ENCODE assay signal across 8 mouse cellular contexts in genomic region chr9:95749461-95749928, GRCm38 (mm10). TPM values are rescaled to one million over a fixed set of nuclear protein-coding genes. Genes with fewer than 3 reads are reported as not detected.
DNase-seq lines count a peak whose midpoint lies in the region; ATAC-seq and TF ChIP-seq lines count a peak whose summit lies in the region.

No protein-coding gene starts in this region.

- H3K4me3 ChIP-seq in forebrain, embryonic 13.5 days = peak overlapping the region; percentile 92
- peak overlapping the region; percentile 88 for H3K4me3 ChIP-seq in hindbrain, embryonic 14.5 days (replicated peaks; ENCODE audit: low read length)
- peak overlapping the region; percentile 99 for H3K4me3 ChIP-seq in midbrain, postnatal 0 days (ENCODE audit: low read depth, low read length)

- H3K9ac ChIP-seq in forebrain, embryonic 13.5 days = peak overlapping the region; percentile 86
- peak overlapping the region; percentile 91 for H3K9ac ChIP-seq in hindbrain, embryonic 14.5 days
- H3K9ac ChIP-seq in midbrain, postnatal 0 days (replicated peaks; ENCODE audit: low read length, poor library complexity, severe bottlenecking) = peak overlapping the region; percentile 97

- peaks cover 9% of the 10 kb centered on the region for H3K4me1 ChIP-seq in forebrain, embryonic 13.5 days
- peaks cover 20% of the 10 kb centered on the region for H3K4me1 ChIP-seq in hindbrain, embryonic 14.5 days (replicated peaks; ENCODE audit: control insufficient read depth, insufficient read depth, low read length)
- H3K4me1 ChIP-seq in midbrain, postnatal 0 days (ENCODE audit: insufficient read depth, low read length) = no peaks in the 10 kb centered on the region

- H3K36me3 ChIP-seq in forebrain, embryonic 13.5 days (ENCODE audit: poor library complexity, severe bottlenecking) = no peaks in the 10 kb centered on the region
- no peaks in the 10 kb centered on the region for H3K36me3 ChIP-seq in hindbrain, embryonic 14.5 days (replicated peaks; ENCODE audit: control insufficient read depth, insufficient read depth)
- H3K36me3 ChIP-seq in midbrain, postnatal 0 days (ENCODE audit: insufficient read depth, low read length) = no peaks in the 10 kb centered on the region

- H3K27me3 ChIP-seq in forebrain, embryonic 13.5 days = peaks cover 8% of the 10 kb centered on the region
- no peaks in the 10 kb centered on the region for H3K27me3 ChIP-seq in hindbrain, embryonic 14.5 days (ENCODE audit: control insufficient read depth, insufficient read depth, low read length)
- H3K27me3 ChIP-seq in midbrain, postnatal 0 days (ENCODE audit: insufficient read depth, low read length) = no peaks in the 10 kb centered on the region

- H3K27ac ChIP-seq in forebrain, embryonic 13.5 days = no peak overlapping the region; the same call in 1 of the 2 replicates
- H3K27ac ChIP-seq in hindbrain, embryonic 14.5 days = peak overlapping the region; percentile 62; the same call in 1 of the 2 replicates
- peak overlapping the region; percentile 55; the same call in 1 of the 2 replicates for H3K27ac ChIP-seq in midbrain, postnatal 0 days (ENCODE audit: low read depth, low read length)

- H3K9me3 ChIP-seq in forebrain, embryonic 13.5 days (replicated peaks) = no peaks in the 10 kb centered on the region
- no peaks in the 10 kb centered on the region for H3K9me3 ChIP-seq in hindbrain, embryonic 14.5 days (ENCODE audit: control insufficient read depth, low read length)
- H3K9me3 ChIP-seq in midbrain, postnatal 0 days (ENCODE audit: low read length) = no peaks in the 10 kb centered on the region

- DNase-seq in layer of hippocampus, adult 11-12 months (ENCODE audit: low spot score) = peak; percentile 13
- no peak for DNase-seq in layer of hippocampus, adult 9-10 months (ENCODE audit: low spot score)
- DNase-seq in adrenal gland, postnatal 36 days = peak; percentile 0 to 9
- peak; percentile 32 for DNase-seq in hindbrain, embryonic 14.5 days (ENCODE audit: low spot score)
- peak; percentile 12 to 26 for DNase-seq in left cerebral cortex, postnatal 25 days (ENCODE audit: low spot score in 2 of 2)
- no peak for DNase-seq in midbrain, postnatal 0 days (ENCODE audit: low spot score)
- DNase-seq in spleen, adult 12 weeks (ENCODE audit: low spot score) = no peak

- ATAC-seq in forebrain, embryonic 13.5 days = peak; percentile 72
- ATAC-seq in hindbrain, embryonic 14.5 days (ENCODE audit: low FRiP score) = peak; percentile 74
- ATAC-seq in midbrain, postnatal 0 days (ENCODE audit: low FRiP score) = peak; percentile 80

- under 1% methylated on average over 34 of the region's 34 CpGs for WGBS in forebrain, embryonic 13.5 days
- 2% methylated on average over 32 of the region's 34 CpGs for WGBS in hindbrain, embryonic 14.5 days
- WGBS in midbrain, postnatal 0 days = 1% methylated on average over 27 of the region's 34 CpGs

- H3K4me2 ChIP-seq in forebrain, embryonic 13.5 days = peak overlapping the region; percentile 84
- peak overlapping the region; percentile 62 for H3K4me2 ChIP-seq in hindbrain, embryonic 14.5 days (replicated peaks)
- H3K4me2 ChIP-seq in midbrain, postnatal 0 days (ENCODE audit: low read depth, low read length, poor library complexity, severe bottlenecking) = peak overlapping the region; percentile 88

- intact Hi-C loops in left cerebral cortex, postnatal 25 days (cut with DNase I) = loop anchor here (5.0 kb wide), 1 partner anchor 103 kb away; no protein-coding TSS in a partner anchor

- no peak for TF ChIP-seq CTCF in midbrain, postnatal 0 days (IDR thresholded peaks at IDR 0.05)

RNA-seq across cellular contexts. Expression of gene Trpc1, which starts 0.7 kb away (rescaled TPM):
- total RNA-seq in adrenal gland, postnatal 36 days (2021) = 1 to 10 TPM; 2.9 to 4.1 TPM
- 3.2 and 3.6 TPM in 2 replicates for polyA plus RNA-seq in forebrain, embryonic 13.5 days (2015; fragmentation: Nextera tagmentation; extraction: Ambion mirVana)
- polyA plus RNA-seq in hindbrain, embryonic 14.5 days (2014; fragmentation: Nextera tagmentation; extraction: Ambion mirVana) = 11.8 and 12.3 TPM in 2 replicates
- 10 to 100 TPM; 46.4 to 48.6 TPM for total RNA-seq in left cerebral cortex, postnatal 25 days (2021)
- 22.3 and 25.0 TPM in 2 replicates for total RNA-seq in midbrain, postnatal 0 days (2014; rRNA removed)
- 5.4 and 7.1 TPM in 2 replicates for polyA plus RNA-seq in midbrain, postnatal 0 days (2015; fragmentation: Nextera tagmentation; extraction: Ambion mirVana)

Comparison
In these comparisons a context has a peak if more than half of its experiments do, and no peak if none do; other contexts are left out.
1. DNase-seq: peak in layer of hippocampus, adult 11-12 months (single experiment), adrenal gland, postnatal 36 days (2 of 2), hindbrain, embryonic 14.5 days (single experiment) and left cerebral cortex, postnatal 25 days (2 of 2); none in layer of hippocampus, adult 9-10 months (single experiment), midbrain, postnatal 0 days (single experiment) and spleen, adult 12 weeks (single experiment).
2. Peak in every context shown above with its lines, with median percentiles within 50 percentile points of each other: ATAC-seq, H3K4me2 ChIP-seq, H3K4me3 ChIP-seq and H3K9ac ChIP-seq.